Mouse (Mus musculus): ENCODE measurements around the gene Hapln3. TPM values are rescaled to one million over a fixed set of nuclear protein-coding genes. Genes with fewer than 3 reads are reported as not detected.

Hapln3 gene
- polyA plus RNA-seq (2012; rRNA removed): 4.2 and 4.5 TPM in 2 replicates

GRCm38 (mm10) chr7:79130843-79131444, at the start of gene Hapln3:
Hapln3 (minus strand) TSS chr7:79131018.
- no peak for DNase-seq (ENCODE audit: extremely low spot score in 1 of 2, low spot score in 1 of 2)

GRCm38 (mm10) chr7:79173800-79174199, 43.0 kb upstream of the Hapln3 start:
- no peak for DNase-seq (ENCODE audit: extremely low spot score in 1 of 2, low spot score in 1 of 2)

- DNase-seq (ENCODE audit: extremely low spot score in 1 of 2, low spot score in 1 of 2): no peak
These were observed 41.0 kb upstream of the Hapln3 start for GRCm38 (mm10) chr7:79171782-79172181.

- no peak for DNase-seq (ENCODE audit: extremely low spot score in 1 of 2, low spot score in 1 of 2)
These were observed 36.3 kb upstream of the Hapln3 start for GRCm38 (mm10) chr7:79167006-79167562.

- DNase-seq (ENCODE audit: extremely low spot score in 1 of 2, low spot score in 1 of 2): no peak
These were observed 28.6 kb upstream of the Hapln3 start for GRCm38 (mm10) chr7:79159406-79159805.

- DNase-seq (ENCODE audit: extremely low spot score in 1 of 2, low spot score in 1 of 2): no peak
These were observed 18.7 kb upstream of the Hapln3 start for GRCm38 (mm10) chr7:79149522-79149921.

- DNase-seq (ENCODE audit: extremely low spot score in 1 of 2, low spot score in 1 of 2): peak; percentile 43 to 75
These were observed 18.0 kb upstream of the Hapln3 start, which contains the start of gene Mfge8 for GRCm38 (mm10) chr7:79148711-79149266. Mfge8 (minus strand) TSS chr7:79149060.

GRCm38 (mm10) chr7:79147931-79148653, 17.3 kb upstream of the Hapln3 start:
- DNase-seq (ENCODE audit: extremely low spot score in 1 of 2, low spot score in 1 of 2): no peak

GRCm38 (mm10) chr7:79147011-79147837, 16.4 kb upstream of the Hapln3 start:
- no peak for DNase-seq (ENCODE audit: extremely low spot score in 1 of 2, low spot score in 1 of 2)

- peak; percentile 31 to 89 for DNase-seq (ENCODE audit: extremely low spot score in 1 of 2, low spot score in 1 of 2)
These were observed 10.1 kb upstream of the Hapln3 start for GRCm38 (mm10) chr7:79140897-79141296.

- DNase-seq (ENCODE audit: extremely low spot score in 1 of 2, low spot score in 1 of 2): no peak
These were observed 9.2 kb upstream of the Hapln3 start for GRCm38 (mm10) chr7:79139891-79140591.

- DNase-seq (ENCODE audit: extremely low spot score in 1 of 2, low spot score in 1 of 2): no peak
These were observed 8.6 kb upstream of the Hapln3 start for GRCm38 (mm10) chr7:79139328-79139824.

GRCm38 (mm10) chr7:79133391-79133790, 2.6 kb upstream of the Hapln3 start:
- DNase-seq (ENCODE audit: extremely low spot score in 1 of 2, low spot score in 1 of 2): no peak

GRCm38 (mm10) chr7:79130385-79130784, 433 bp downstream of the Hapln3 start:
- no peak for DNase-seq (ENCODE audit: extremely low spot score in 1 of 2, low spot score in 1 of 2)

- DNase-seq (ENCODE audit: extremely low spot score in 1 of 2, low spot score in 1 of 2): no peak
These were observed 935 bp downstream of the Hapln3 start for GRCm38 (mm10) chr7:79129883-79130282.

- DNase-seq (ENCODE audit: extremely low spot score in 1 of 2, low spot score in 1 of 2): peak in 1 of 2 experiments; percentile 47
These were observed 7.4 kb downstream of the Hapln3 start for GRCm38 (mm10) chr7:79123465-79123864.

- no peak for DNase-seq (ENCODE audit: extremely low spot score in 1 of 2, low spot score in 1 of 2)
These were observed 17.0 kb downstream of the Hapln3 start for GRCm38 (mm10) chr7:79113848-79114247.

- no peak for DNase-seq (ENCODE audit: extremely low spot score in 1 of 2, low spot score in 1 of 2)
These were observed 34.3 kb downstream of the Hapln3 start for GRCm38 (mm10) chr7:79096492-79096891.

- DNase-seq (ENCODE audit: extremely low spot score in 1 of 2, low spot score in 1 of 2): peak in 1 of 2 experiments; percentile 50
These were observed 41.7 kb downstream of the Hapln3 start for GRCm38 (mm10) chr7:79089111-79089510.
